Mouse (Mus musculus) kidney, postnatal 36 days (tissue): ENCODE data around the gene Lrfn2.
A peak's percentile ranks its signal among the peaks of the same experiment; 100 is the strongest.

ENCODE experiments used
- DNase-seq, 2 experiments: peaks; one replicate each; pipeline ENCODE4 v3.0.0; 2021 to 2022; ENCODE audit warnings: mixed read lengths in 2 of 2

Lrfn2 gene

DNA sequence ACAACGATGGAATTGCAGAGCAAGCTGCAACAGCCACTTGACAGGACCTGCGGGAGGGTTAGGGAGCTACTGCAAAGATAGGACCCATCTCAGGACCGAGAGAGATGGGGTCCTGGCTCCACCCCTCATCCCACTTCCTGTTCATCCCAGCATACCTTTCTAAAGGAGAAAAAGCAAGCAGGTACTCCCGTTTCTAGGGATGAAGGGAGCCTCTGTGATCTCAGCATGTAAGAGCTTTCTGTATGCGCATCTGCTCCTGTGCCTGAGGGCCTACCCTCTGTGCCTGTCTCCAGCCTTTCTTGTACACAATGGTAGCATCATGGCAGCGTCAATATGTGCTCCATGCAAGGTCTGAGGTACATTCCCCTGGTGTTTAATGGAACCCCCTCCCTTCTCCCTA is 102.9 kb downstream of the Lrfn2 start:
- no peak for DNase-seq

DNA sequence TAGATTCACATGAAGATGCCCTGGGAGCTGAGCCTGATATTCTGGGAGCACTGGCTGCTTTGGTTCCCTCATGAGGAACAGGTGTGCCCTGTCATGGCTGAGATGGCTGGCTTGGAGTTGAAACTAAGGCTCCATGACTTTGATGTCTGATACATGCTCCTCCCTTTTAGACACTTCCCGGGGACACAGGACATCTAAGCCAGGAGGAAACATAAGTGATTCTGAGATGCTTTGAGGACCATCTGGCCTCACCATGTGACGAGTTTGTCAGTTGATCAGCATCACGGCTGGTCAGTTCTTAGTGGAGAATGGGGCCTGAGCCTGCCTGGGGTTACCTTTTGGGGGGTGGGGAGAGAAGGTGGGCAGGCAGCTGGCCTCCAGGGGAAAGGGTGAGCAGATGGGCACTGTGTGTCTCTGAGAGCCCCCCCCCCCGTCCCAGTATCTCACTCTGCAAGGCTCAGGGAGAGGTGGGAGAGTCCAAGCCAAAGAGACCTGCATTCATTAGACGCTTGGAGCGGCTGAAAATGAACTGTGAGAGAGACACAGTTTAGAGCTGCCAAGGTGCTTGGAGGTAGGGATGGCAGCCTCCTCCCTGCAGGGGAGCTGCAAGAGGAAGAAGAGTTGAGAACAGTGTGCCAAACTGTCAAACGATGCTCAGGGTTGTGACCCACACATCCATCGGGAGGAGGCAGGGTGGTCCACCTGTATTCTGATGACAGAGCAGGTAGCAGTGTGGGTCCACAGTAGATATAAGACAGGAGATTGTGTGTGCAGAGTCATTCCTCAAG is 105.2 kb downstream of the Lrfn2 start:
- no peak for DNase-seq

DNA sequence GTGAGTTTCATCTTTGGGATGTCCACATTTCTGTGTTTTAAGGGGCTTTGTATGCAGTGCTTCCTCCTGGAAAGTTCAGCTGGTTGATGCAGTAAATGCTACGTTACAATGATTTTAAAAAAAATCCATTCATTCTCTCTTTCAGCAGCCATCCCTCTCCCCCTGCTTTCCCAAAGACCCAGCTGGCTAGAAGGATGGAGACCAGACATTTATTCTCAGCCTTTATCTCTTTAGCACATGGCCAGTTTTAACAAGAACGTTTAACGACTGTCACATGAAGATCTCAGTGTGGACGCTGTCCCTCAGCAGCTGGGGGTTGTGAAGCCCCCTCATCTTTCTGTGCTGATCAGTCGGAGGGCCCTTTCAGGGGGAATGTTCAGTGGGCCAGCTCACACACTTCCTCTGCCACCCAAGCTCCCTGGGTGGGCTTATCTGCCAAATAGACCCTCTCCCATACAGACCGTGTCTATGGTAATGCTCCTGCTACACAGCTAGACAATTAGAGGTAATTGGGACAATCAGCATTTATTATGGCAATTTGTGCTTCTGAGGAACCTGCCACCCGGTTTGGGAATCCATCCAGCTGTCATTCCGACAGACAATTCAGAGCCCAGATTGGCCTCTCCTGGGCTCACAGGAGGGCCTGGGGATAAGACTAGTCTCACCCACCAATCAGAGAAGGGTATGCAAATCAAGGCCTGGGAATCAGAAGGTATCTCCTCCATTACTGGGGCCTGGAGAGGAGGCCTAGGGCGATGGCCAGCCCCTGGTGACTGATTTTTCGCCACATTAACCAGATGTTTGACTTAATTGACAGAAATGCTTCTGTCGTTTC is 111.8 kb downstream of the Lrfn2 start:
- no peak for DNase-seq

DNA sequence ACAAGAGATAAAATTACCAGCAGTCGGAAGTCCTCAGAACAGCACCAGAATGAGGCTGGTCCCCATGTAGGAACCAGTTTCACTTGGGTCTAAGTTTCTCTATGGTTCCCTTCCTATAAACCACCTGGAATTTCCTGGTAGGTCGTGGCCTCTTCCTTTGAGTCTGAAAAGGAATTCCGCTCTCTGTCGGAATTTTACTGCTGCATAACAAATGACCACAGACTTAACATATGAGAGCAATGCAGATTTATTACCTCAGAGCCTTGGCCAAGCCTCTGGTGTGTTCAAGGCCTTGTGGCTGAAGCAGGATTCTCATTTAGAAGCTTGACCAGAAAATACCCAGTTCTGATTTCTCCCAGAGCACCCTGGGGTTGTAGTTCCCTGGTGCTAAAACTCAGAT is 115.7 kb downstream of the Lrfn2 start:
- peak; percentile 5 to 27 for DNase-seq

DNA sequence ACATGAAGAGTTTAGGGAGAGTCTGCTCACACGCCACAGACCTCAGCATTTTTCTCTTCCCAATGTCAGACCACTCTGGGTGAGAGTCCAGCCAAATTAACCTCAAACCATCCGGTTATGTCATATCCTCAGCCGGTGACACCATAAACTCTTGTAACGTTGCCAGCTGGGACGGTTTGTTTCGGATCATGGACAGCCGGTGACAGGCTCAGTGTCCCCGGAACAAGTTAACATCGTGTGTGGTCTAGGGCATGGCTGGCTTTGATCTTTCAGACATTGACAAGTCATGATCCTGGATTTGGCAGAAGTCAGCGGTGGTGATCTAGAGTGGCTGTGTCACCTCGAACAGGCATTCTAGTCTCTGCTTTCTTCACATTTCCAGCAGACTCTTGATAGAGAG is 119.1 kb downstream of the Lrfn2 start:
- peak; percentile 6 to 9 for DNase-seq

DNA sequence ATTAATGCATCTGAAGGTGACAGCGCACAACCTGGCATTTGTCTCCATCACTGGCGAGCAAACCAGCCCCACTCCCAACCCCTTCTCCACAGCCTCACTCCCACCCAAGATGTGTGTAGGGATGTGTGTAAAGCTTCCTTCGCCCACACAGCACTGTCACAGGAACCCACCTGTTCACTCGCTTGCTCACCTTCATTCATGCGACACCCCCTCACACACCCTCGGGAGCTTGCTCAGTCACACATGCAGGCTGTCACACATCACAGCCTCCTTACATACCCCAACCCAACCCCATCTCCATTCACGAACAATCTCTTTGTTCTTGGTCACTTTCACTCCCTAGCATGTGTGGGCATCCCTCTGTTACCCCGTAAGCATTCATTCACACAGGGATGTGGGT is 129.0 kb downstream of the Lrfn2 start:
- DNase-seq, result no peak

DNA sequence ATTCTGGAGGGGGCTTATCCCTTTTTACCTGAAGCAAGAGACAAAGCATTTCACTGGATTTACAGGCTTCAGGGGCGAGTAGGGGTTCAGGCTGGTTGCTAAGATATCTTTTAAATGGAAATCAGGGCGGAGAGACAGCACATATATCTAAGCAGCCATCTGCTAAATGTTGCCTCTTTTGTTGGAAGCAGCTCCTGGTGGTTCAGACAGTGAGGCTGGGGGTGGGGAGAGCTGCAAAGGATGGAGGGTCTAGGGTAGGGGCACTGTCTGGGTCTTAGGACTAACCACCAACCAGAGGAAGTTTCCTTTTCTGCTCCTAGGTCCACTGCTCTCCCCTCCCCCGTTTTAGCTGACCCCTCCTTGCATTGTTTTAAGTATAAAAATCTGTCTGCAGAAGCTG is 131.6 kb downstream of the Lrfn2 start:
- DNase-seq, result no peak

DNA sequence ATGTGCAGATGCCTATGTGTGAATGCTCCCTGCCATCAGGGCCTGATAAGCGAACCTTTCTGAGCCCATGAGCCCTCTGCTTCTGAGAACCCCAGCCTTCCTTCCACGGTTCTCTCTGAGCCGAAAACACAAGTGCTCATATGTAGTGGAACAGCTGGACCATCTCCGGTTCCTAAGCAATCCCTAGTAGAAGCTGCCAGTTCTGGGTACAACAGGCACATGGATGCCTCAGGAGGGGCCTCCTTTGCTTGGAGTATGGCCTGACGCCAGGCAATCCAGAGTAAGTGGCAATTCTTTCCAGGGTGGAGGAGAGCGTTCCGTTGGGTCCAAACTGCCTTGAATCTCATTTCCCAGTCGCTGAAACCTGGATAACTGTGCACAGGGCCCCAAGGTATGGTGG is 132.3 kb downstream of the Lrfn2 start:
- no peak for DNase-seq

DNA sequence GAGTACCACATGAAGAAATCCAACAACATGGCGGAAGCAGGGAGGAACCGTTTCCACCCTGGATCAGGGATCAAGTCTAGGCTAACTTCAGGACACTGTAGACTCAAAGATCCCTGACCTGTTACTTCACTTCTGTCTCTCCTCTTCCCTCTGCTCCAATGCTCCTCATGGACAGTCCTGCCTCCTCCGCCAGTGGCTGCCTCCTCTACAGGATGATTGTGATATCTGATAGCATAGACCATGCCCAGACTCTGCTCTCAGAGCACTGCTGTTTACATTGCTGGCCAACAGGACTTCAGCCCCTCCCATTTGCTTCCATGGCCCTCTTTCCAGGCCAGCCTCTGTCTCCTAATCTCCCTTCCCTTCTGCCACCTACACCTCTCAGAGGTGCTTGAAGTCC is 132.9 kb downstream of the Lrfn2 start:
- no peak for DNase-seq

DNA sequence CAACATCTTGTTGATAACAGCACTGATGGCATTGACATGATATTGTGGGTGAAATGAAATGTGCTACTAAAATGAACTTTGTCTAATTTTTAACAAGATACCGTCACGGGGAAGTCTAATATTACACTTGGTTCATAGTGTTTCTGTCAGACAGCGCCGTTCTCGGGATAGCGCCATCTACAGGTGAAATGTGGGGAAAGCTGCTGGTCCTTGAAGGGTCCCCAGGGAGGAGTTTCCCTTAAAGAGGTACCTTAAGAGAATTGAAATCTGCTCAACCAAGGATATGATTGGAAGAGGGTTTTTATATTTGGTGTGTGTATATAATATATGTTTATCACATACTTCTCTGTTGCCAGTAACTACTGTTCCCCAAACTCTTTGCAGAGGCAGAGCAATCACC is 134.6 kb downstream of the Lrfn2 start:
- no peak for DNase-seq

DNA sequence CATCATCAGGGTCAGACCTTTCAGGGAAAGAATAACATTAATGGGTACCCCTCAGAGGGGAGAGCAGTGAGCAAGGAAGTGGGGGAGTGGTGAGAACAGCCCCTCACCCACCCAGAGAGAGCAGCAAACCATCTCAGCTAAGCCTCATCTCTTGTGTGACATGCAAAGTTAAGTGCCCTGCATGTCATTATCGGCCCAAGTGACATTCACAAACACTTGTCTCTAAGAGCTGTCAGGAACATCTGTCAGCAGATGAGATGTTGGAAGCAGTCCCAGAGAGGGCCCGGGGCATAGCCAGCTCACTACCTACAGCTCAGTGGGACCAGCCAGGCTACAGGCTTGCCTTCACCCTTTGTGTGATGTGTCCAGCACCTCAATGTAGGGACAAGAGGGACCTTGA is 146.0 kb downstream of the Lrfn2 start:
- DNase-seq, result no peak

DNA sequence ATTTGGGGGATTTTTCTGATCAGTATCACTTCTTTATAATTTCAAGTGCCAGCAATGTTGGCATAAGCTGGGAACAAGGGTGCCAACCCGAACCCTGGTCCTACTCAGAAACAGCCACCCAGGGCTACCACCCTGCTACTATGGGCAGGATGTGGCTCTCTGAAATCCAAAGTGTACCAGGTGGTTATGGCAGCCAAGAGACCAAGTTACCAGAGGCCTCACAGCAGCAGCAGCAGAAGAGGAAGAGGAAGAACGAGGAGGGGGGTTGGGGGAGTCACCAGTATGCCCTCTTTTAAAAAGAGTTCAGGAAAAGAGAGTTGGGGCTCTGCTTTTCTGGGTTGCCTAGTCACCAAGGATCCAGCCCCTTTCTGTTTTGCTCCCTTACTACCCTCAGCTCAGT is 147.5 kb downstream of the Lrfn2 start:
- no peak for DNase-seq

DNA sequence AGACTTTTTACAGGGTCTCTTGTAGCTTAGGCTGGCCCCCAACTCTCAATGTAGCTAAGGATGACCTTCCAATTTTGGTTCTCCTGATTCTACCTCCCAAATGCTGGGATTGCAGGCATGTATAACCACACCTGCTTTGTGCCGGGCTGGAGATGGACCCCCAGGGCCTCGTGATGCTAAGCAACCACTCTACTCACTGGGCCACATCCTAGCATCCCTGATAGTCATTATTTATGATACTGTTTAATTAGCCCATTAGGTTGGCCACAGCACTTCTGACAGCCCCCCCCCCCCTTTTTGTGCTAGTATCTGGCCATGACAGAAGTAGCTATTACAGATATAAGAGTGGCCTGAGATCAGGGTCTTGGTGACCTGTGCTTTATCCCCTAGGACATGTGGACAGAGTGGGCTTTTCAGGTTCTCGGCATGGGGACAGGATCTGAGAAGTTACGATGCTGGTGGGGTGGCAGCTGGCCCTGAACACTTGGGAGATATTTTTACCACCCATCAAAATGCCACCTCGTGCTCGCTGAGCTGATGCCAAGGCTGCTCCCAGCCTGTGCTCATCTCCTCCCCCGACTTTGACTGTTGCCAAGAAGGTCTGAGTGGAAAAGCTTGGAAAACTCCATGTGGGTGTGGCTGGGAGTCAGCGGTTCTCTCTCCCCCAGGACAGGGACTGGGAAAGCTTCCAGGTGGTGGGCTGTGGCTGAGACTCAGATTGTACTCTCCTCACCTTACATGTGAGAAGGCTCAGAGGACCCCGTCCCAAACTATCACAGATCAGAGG is 151.6 kb downstream of the Lrfn2 start:
- DNase-seq, result no peak

DNA sequence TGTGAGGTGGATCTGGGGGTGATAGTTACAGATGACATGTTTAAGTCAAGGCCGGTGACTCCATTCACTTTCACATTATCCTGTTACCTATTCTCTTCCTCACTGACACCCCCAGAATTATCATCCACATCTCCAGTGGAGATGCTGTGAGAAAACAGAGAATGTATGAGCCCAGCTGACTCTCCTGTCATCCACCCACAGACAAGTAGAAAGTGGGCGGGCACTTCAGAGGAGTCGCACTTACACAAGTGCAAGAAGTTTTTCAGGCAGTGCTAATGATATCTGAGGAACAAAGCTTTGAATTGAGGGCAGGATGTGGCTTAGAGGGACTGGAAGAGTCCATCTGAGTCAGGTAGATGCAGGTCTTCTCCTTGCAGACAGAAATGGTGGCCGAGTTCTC is 152.9 kb downstream of the Lrfn2 start:
- no peak for DNase-seq

DNA sequence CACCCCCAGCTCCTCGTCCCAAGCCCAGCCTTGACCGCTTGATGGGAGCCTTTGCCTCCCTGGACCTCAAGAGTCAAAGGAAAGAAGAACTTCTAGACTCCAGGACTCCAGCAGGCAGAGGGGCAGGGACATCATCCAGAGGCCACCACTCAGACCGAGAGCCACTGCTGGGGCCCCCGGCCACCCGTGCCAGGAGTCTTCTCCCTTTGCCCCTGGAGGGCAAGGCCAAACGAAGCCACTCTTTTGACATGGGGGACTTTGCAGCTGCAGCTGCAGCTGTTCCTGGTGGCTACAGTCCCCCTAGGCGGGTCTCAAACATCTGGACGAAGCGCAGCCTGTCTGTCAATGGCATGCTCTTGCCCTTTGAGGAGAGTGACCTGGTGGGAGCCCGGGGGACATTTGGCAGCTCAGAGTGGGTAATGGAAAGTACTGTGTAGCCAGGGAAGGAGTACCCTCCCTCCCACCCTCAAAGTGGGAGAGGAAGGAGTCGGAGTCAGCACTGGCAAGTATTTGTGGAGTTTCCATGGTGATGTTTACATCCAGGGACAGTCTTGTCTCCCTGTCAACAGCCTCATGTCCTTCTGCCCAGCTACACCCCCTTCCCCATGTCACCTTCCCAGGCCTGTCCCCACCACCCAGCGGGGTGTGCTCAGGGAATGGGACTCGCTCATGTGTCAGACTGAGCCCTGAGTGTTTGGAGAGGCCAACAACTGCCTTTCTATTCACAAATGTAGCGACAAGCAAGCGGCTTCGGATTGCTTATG is 164.8 kb downstream of the Lrfn2 start:
- no peak for DNase-seq

DNA sequence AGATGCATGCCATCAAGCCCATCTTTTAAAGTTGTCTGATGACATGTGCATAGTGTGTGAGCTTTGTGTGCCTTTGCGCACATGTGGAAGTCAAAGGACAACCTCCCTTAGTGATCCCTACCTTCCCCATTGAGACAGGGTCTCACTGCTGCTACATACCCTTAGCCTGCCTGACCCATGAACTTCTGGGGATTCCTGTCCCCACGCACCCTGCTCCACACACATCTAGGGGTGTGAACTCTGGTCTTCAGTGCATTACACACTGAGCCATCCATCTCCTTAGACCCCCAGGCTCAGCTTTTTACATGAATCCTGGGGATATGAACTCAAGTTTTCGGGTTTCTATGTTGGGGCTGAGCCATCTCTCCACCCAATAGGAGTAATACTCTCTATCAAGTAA is 179.2 kb downstream of the Lrfn2 start:
- DNase-seq, result no peak

DNA sequence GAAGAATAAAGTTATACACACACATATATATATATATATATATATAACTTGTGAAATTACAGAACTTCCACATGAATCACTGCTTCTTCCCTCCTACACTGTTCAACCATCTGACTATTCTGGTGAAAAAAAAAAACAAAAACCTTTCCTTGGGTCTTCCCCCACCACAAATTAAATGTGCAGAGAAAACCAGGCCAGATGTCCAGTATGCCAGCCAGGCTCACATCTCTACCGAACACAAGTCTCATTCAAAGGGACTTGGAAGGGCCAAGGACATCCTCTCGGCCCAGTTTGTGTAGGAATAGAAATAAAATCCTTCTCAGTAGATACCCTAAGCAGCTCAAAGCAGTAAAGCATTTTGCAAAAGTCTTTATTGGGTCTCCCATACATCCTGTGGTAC is 179.7 kb downstream of the Lrfn2 start:
- DNase-seq, result no peak

DNA sequence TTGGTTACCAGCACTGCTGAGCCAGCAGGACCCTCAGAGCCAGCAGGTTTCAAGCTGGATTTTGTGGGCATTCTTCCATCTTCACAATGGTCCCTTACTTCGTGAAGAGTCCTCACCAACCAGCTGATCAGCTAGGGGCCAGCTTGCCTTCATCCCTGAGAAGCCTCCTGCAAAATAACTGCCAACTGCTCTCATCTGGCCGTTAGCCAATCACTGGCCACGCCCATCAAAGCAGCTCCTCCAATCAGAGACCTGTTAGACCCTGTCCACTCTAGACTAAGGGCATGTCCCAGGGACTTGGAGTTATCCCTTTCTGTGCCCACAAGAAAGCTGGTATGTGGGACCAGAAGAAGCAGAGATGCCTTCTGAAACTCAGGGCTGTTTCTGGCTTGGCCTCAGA is 181.2 kb downstream of the Lrfn2 start:
- no peak for DNase-seq

DNA sequence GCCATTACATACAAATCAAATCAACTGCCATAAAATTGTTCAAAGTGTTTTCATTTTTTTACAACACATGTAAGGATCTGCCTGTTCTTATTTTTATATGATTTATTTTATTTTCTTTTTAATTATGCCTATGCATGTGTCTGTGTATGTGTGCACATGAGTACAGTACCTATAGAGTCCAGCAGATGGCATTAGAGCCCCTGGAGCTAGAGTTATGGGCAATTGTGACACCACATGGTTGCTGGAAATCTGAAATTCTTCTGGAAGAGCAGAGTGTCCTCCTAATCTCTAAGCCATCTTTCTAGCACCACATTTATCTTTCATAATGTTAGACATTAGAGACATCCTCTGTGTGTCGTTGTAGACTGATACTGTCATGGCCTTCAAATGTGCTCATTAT is 192.0 kb downstream of the Lrfn2 start:
- no peak for DNase-seq

DNA sequence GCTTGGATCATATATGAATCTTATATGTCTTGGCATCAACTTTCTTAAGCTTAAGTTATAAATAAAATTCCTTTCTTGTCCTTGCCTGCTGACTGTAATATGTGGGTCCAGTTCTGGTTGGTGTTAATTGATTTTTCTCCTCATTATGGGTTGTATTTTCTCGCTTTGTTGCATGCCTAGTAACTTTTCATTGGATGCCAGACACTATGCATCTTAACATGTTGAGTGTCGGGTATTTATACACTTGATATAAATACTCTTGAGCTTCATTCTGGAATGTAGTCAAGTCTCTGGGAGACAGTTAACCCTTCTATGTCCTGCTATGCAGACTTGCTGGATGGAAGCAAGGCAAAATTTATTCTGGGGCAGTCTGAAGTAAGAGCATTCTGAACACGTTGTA is 192.5 kb downstream of the Lrfn2 start:
- no peak for DNase-seq
